Mouse (Mus musculus) brain, embryonic 14.5 days (tissue): ENCODE results near the gene Tfrc. TPM values are rescaled to one million over a fixed set of nuclear protein-coding genes. Genes with fewer than 3 reads are reported as not detected.
"Not testable (repeated sequence)": the region's sequence is repeated elsewhere in the genome, so short reads cannot be mapped to it uniquely, and the experiment has no call there.

Source experiments
- DNase-seq: peaks from one replicate; pipeline ENCODE4 v3.0.0-alpha.2; 2011; ENCODE audit warnings: low read depth
- CTCF ChIP-seq: fragments of 200-500 bp; IDR thresholded peaks from 2 replicates; pipeline ENCODE4 v1.5.1; 2012; ENCODE audit warnings: inconsistent platforms, mild to moderate bottlenecking, moderate library complexity, borderline replicate concordance; ENCODE audit not compliant: insufficient read depth, insufficient read length; ENCODE audit errors: extremely low read depth
- POLR2A ChIP-seq: fragments of 200-500 bp; IDR thresholded peaks from 2 replicates; pipeline ENCODE4 v1.6.1; 2012; ENCODE audit warnings: mild to moderate bottlenecking, inconsistent platforms, borderline replicate concordance; ENCODE audit not compliant: poor library complexity, insufficient read depth, insufficient read length, severe bottlenecking; ENCODE audit errors: extremely low read depth
- polyA plus RNA-seq: library from polyadenylated mRNA; depleted of rRNA; stranded (reverse); fragments of >200 nt; gene quantifications from 2 replicates; pipeline ENCODE4 v1.2.3, GENCODE M21; 2012

Tfrc gene
- polyA plus RNA-seq, 1 experiment: 49.0 TPM

- no peak for TF ChIP-seq CTCF
- DNase-seq: no peak
Measured at GRCm38 (mm10) chr16:32640096-32640495, 31.4 kb downstream of the Tfrc start.

DNA sequence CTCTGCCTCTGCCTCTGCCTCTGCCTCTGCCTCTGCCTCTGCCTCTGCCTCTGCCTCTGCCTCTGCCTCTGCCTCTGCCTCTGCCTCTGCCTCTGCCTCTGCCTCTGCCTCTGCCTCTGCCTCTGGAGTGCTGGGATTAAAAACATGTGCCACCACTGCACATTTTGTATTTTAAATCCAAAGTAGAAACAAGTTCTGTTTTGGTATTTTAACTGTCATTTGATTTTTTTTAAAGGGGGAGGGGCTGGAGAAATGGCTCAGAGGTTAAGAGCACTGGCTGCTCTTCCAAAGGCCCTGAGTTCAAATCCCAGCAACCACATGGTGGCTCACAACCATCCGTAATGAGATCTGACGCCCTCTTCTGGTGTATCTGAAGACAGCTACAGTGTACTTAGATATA lies 32.0 kb downstream of the Tfrc start:
- not testable (repeated sequence) for DNase-seq

DNA sequence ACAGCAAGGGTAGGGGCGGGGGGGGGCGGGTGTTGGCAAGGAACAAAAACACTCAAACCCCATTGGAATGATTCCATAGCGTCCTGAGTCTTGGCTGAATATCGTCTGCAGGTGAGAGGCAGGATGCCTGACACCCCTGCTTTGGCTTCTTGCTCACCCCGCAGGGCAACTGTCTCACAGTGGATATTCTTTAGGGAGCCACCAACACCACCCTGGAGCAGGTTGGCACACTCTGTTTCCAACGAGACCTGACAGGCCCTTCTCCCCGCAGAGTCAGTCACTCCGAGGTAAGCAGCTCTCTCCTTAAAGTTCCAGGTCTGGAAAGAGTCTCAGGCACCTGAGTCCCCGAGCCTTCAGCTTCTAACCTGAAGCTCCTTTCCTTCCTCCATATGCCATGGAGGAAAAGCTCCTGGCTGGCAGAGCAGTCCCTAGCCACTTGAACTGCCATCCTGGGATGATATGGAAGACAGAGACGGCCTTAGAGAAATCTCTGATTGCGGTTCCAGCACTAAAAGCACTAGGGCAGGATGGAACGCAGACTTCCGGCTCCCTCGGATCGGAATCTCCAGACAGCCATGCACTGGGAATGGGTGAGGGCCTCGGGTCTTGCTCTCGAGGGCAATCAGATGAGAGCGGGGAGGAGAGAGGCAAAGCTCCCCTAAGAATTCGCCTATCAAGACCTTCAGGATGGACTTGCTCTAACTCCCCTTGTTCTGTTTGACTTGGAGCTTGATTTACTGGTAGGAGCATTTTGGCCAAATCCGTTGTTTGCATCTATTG lies 32.9 kb downstream of the Tfrc start:
- DNase-seq: no peak
- TF ChIP-seq CTCF: no peak

DNA sequence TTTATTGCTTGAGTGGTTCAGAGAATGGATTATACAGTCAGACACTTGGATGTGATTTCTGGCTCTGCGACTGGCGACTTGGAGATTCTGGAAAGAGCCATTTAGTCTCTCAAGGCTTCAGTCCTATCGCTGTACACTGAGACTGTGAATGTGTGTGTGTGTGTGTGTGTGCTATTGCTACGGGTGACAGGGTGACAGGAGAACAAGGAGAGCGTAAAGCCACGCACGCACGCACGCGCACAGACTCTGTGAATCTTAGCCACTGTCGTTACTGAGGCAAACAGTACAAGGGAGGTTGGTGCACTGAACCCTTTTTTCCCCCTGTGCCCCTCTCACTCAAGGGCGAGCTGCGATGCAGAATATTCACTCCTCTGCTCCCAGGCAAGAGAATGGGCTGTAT lies 33.6 kb downstream of the Tfrc start:
- TF ChIP-seq POLR2A (no peak), CTCF (no peak)
- DNase-seq: peak; percentile 57

DNA sequence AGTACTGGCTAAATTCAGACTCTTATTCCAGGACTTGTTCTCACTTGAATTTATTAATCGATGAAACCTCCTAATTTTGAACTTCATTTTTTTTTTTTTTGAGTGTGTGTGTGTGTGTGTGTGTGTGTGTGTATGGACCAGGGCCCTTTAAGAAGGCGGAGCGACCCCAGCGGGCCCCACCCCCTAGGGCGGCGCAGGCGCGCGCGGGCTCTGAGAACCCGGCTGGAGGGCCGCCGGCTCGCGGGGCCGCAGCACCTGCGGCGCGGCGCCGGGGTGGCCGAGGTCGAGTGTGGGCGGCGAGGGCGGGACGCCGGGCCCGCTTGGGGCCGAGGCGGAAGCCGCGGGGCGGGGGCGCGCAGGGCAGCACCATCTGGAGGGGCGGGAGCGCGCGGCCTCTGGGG lies 34.9 kb downstream of the Tfrc start, which contains the start of gene Tnk2:
Gene Tnk2 (plus strand): TSS at position 214 of the 401 bp plus-strand sequence.
- TF ChIP-seq POLR2A (peak; percentile 78), CTCF (no peak)
- DNase-seq: peak; percentile 95

- TF ChIP-seq POLR2A: no peak
- TF ChIP-seq CTCF: no peak
- peak; percentile 56 for DNase-seq
Measured at GRCm38 (mm10) chr16:32644069-32644800, 35.5 kb downstream of the Tfrc start.

GRCm38 (mm10) chr16:32644801-32645170 lies 36.1 kb downstream of the Tfrc start:
- peak; percentile 55 for DNase-seq
- TF ChIP-seq CTCF (no peak), POLR2A (no peak)

- TF ChIP-seq CTCF (peak; percentile 38; the same call in 1 of the 2 replicates), POLR2A (no peak)
- DNase-seq: peak; percentile 82
Measured at GRCm38 (mm10) chr16:32645361-32645914, 36.7 kb downstream of the Tfrc start.

GRCm38 (mm10) chr16:32646014-32646413 lies 37.3 kb downstream of the Tfrc start:
- TF ChIP-seq POLR2A (no peak), CTCF (no peak)
- DNase-seq: no peak

GRCm38 (mm10) chr16:32647712-32648111 lies 39.0 kb downstream of the Tfrc start:
- TF ChIP-seq CTCF (no peak), POLR2A (no peak)
- DNase-seq: no peak

- DNase-seq: no peak
- TF ChIP-seq CTCF (no peak), POLR2A (no peak)
Measured at GRCm38 (mm10) chr16:32650461-32650860, 41.7 kb downstream of the Tfrc start.

- TF ChIP-seq POLR2A: no peak
- no peak for TF ChIP-seq CTCF
- DNase-seq: no peak
Measured at GRCm38 (mm10) chr16:32650974-32651618, 42.4 kb downstream of the Tfrc start.
